Mouse (Mus musculus) embryonic fibroblast, embryonic 13.5 days (primary cell): ENCODE measurements around the gene Fam71f1.

Experiments
- CTCF ChIP-seq: IDR thresholded peaks from 2 replicates; pipeline ENCODE4 v1.5.1; 2011; ENCODE audit warnings: mild to moderate bottlenecking, control low read depth, low read length, moderate library complexity, borderline replicate concordance; ENCODE audit not compliant: insufficient read depth
- POLR2A ChIP-seq: IDR thresholded peaks from 2 replicates; pipeline ENCODE4 v1.6.1; 2011; ENCODE audit warnings: low read depth, mild to moderate bottlenecking, control low read depth, low read length, moderate library complexity

GRCm38 (mm10) chr6:29287944-29288343, 31.0 kb upstream of the Fam71f1 start:
- no peak for TF ChIP-seq CTCF
- TF ChIP-seq POLR2A: no peak
